Mouse (Mus musculus) myocyte (in vitro differentiated cells): ENCODE measurements around the gene E130116L18Rik.

ENCODE experiments used
- E2F4 ChIP-seq: IDR thresholded peaks from one replicate; pipeline ENCODE4 v1.6.1; 2011; ENCODE audit warnings: mild to moderate bottlenecking, control low read depth, moderate library complexity; ENCODE audit not compliant: insufficient read depth
- POLR2A ChIP-seq: IDR thresholded peaks from one replicate; pipeline ENCODE4 v1.6.1; 2011; ENCODE audit warnings: low read depth, mild to moderate bottlenecking, control low read depth, moderate library complexity; ENCODE audit not compliant: insufficient read length

DNA sequence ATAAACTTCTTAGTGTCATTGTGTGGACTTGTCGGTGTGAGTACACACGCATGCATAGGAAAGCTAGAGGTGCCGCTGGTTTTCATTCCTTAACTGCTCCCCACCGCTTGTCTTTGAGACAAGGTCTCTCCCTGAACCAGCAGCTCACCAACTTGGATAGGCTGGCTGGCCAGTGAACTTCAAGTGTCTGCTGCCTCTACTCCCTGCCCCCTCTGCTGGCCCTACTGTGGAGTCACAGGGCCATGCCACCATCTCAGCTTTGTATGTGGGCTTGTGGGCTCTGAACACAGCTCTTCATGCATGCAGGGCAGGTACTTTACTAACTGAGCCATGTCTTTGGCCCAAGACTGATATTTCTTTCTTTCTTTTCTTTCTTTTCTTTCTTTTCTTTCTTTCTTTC is 43.7 kb downstream of the E130116L18Rik start:
- TF ChIP-seq E2F4 (no peak), POLR2A (no peak)
